Mouse (Mus musculus): ENCODE results near the gene Ppp1r13l.
A peak's percentile ranks its signal among the peaks of the same experiment; 100 is the strongest.

Gene Ppp1r13l

GRCm38 (mm10) chr7:19413525-19413924, 54.0 kb downstream of the Ppp1r13l start:
- DNase-seq (ENCODE audit: low spot score), result no peak

GRCm38 (mm10) chr7:19416590-19416989, 57.0 kb downstream of the Ppp1r13l start:
- DNase-seq (ENCODE audit: low spot score), result no peak

GRCm38 (mm10) chr7:19420121-19420520, 60.6 kb downstream of the Ppp1r13l start:
- DNase-seq (ENCODE audit: low spot score), result no peak

GRCm38 (mm10) chr7:19420821-19421636, 61.5 kb downstream of the Ppp1r13l start:
- peak; percentile 92 for DNase-seq (ENCODE audit: low spot score)

GRCm38 (mm10) chr7:19423083-19423482, 63.5 kb downstream of the Ppp1r13l start:
- no peak for DNase-seq (ENCODE audit: low spot score)

GRCm38 (mm10) chr7:19424051-19424450, 64.5 kb downstream of the Ppp1r13l start:
- no peak for DNase-seq (ENCODE audit: low spot score)

GRCm38 (mm10) chr7:19426349-19426748, 66.8 kb downstream of the Ppp1r13l start:
- no peak for DNase-seq (ENCODE audit: low spot score)

- DNase-seq (ENCODE audit: low spot score), result no peak
Measured at GRCm38 (mm10) chr7:19426888-19427287, 67.3 kb downstream of the Ppp1r13l start.
